Mouse (Mus musculus) MEL (cell line): ENCODE measurements around the gene Prtn3. TPM values are rescaled to one million over a fixed set of nuclear protein-coding genes. Genes with fewer than 3 reads are reported as not detected.

ENCODE experiments used
- DNase-seq: peaks from one replicate; pipeline ENCODE4 v3.0.0; 2011; ENCODE audit warnings: low read depth, low spot score
- H3K27ac ChIP-seq: 2 replicates; pipeline ENCODE4 v1.5.1; 2012; ENCODE audit warnings: low read depth, mild to moderate bottlenecking, control low read depth, low read length, moderate library complexity; ENCODE audit not compliant: control insufficient read depth
- H3K27me3 ChIP-seq, 2 experiments: fragments of 150-350 bp in 1 of 2; sonication (generic) in 1 of 2; 2 replicates each; pipeline ENCODE4 v1.6.1; 2012; ENCODE audit warnings: low read length in 2 of 2, mild to moderate bottlenecking in 2 of 2, improper control_type of control experiment in 1 of 2, moderate library complexity in 1 of 2; ENCODE audit not compliant: insufficient read depth in 2 of 2, control insufficient read depth in 1 of 2
- H3K36me3 ChIP-seq, 2 experiments: 2 replicates each; pipeline ENCODE4 v1.6.1; 2012 to 2014; ENCODE audit warnings: low read length in 2 of 2, improper control_type of control experiment in 1 of 2, inconsistent platforms in 1 of 2, mild to moderate bottlenecking in 1 of 2; ENCODE audit not compliant: insufficient read depth in 2 of 2, control insufficient read depth in 1 of 2
- H3K4me1 ChIP-seq, 2 experiments: fragments of 150-350 bp in 1 of 2; sonication (generic) in 1 of 2; 2 replicates each; pipeline ENCODE4 v1.6.1; 2012; ENCODE audit warnings: low read length in 2 of 2, improper control_type of control experiment in 1 of 2, mild to moderate bottlenecking in 1 of 2; ENCODE audit not compliant: insufficient read depth in 2 of 2, control insufficient read depth in 1 of 2
- H3K4me3 ChIP-seq, 2 experiments: fragments of 150-350 bp in 1 of 2; sonication (generic) in 1 of 2; 2 replicates each; pipeline ENCODE4 v1.5.1; 2012; ENCODE audit warnings: low read depth in 2 of 2, low read length in 2 of 2, mild to moderate bottlenecking in 2 of 2, moderate library complexity in 2 of 2, control low read depth in 1 of 2, improper control_type of control experiment in 1 of 2; ENCODE audit not compliant: control insufficient read depth in 1 of 2, insufficient read depth in 1 of 2
- H3K79me2 ChIP-seq: 2 replicates; pipeline ENCODE4 v1.6.1; 2012; ENCODE audit warnings: mild to moderate bottlenecking, low read length, moderate library complexity; ENCODE audit not compliant: control insufficient read depth, poor library complexity, insufficient read depth
- H3K9ac ChIP-seq: 2 replicates; pipeline ENCODE4 v1.6.1; 2012; ENCODE audit warnings: low read depth, mild to moderate bottlenecking, control low read depth, low read length, moderate library complexity; ENCODE audit not compliant: control insufficient read depth, poor library complexity, severe bottlenecking
- H3K9me3 ChIP-seq: fragments of 150-350 bp; sonication (generic); replicated peaks from 2 replicates; pipeline ENCODE4 v1.6.1; 2012; ENCODE audit warnings: mild to moderate bottlenecking, low read length, improper control_type of control experiment, moderate library complexity; ENCODE audit not compliant: insufficient read depth
- BHLHE40 ChIP-seq: IDR thresholded peaks from 2 replicates; pipeline ENCODE4 v1.6.1; 2012; ENCODE audit warnings: low read depth, mild to moderate bottlenecking, inconsistent platforms, low read length, improper control_type of control experiment, borderline replicate concordance
- ELF1 ChIP-seq: IDR thresholded peaks from 2 replicates; pipeline ENCODE4 v1.6.1; 2014; ENCODE audit warnings: low read depth, mild to moderate bottlenecking, inconsistent platforms, low read length, improper control_type of control experiment, moderate library complexity
- GATA1 ChIP-seq: IDR thresholded peaks from 2 replicates; pipeline ENCODE4 v1.6.1; 2011; ENCODE audit warnings: low read depth, low read length, improper control_type of control experiment
- JUND ChIP-seq: IDR thresholded peaks from 2 replicates; pipeline ENCODE4 v1.6.1; 2011; ENCODE audit warnings: low read depth, mild to moderate bottlenecking, improper control_type of control experiment, low read length
- MAX ChIP-seq: IDR thresholded peaks from 2 replicates; pipeline ENCODE4 v1.6.1; 2011; ENCODE audit warnings: low read length, improper control_type of control experiment
- MAZ ChIP-seq: IDR thresholded peaks from 2 replicates; pipeline ENCODE4 v1.6.1; 2012; ENCODE audit warnings: low read depth, mild to moderate bottlenecking, inconsistent platforms, low read length, improper control_type of control experiment
- MEF2A ChIP-seq: IDR thresholded peaks from 2 replicates; pipeline ENCODE4 v1.6.1; 2014; ENCODE audit warnings: low read depth, mild to moderate bottlenecking, inconsistent platforms, low read length, improper control_type of control experiment; ENCODE audit not compliant: poor library complexity, insufficient replicate concordance, severe bottlenecking; ENCODE audit errors: extremely low read depth
- MYB ChIP-seq: IDR thresholded peaks from 2 replicates; pipeline ENCODE4 v1.6.1; 2011; ENCODE audit warnings: mild to moderate bottlenecking, low read depth, low read length, improper control_type of control experiment
- NRF1 ChIP-seq: IDR thresholded peaks from 2 replicates; pipeline ENCODE4 v1.6.1; 2014; ENCODE audit warnings: low read depth, mild to moderate bottlenecking, inconsistent platforms, low read length, improper control_type of control experiment, moderate library complexity; ENCODE audit not compliant: poor library complexity, insufficient read depth, severe bottlenecking
- POLR2A ChIP-seq, 2 experiments: IDR thresholded peaks; 2 replicates each; pipeline ENCODE4 v1.6.1; 2011 to 2012; ENCODE audit warnings: low read length in 2 of 2, mild to moderate bottlenecking in 2 of 2, control low read depth in 1 of 2, improper control_type of control experiment in 1 of 2, low read depth in 1 of 2, moderate library complexity in 1 of 2; ENCODE audit not compliant: control insufficient read depth in 1 of 2, insufficient read depth in 1 of 2, poor library complexity in 1 of 2
- SIN3A ChIP-seq: IDR thresholded peaks from 2 replicates; pipeline ENCODE4 v1.6.1; 2012; ENCODE audit warnings: low read length, improper control_type of control experiment, inconsistent platforms
- SMC3 ChIP-seq: IDR thresholded peaks from 2 replicates; pipeline ENCODE4 v1.6.1; 2011; ENCODE audit warnings: low read depth, low read length, improper control_type of control experiment
- ZC3H11A ChIP-seq: IDR thresholded peaks from 2 replicates; pipeline ENCODE4 v1.6.1; 2012; ENCODE audit warnings: low read depth, mild to moderate bottlenecking, inconsistent platforms, low read length, improper control_type of control experiment
- polyA plus RNA-seq, 2 experiments: library from polyadenylated mRNA; stranded (reverse) in 1 of 2; unstranded in 1 of 2; fragments of >175 nt in 1 of 2; fragments of >200 nt in 1 of 2; gene quantifications; 2 replicates each; pipeline versions ENCODE4 v1.2.1 to v1.2.4; 2012; ENCODE audit warnings: low replicate concordance in 2 of 2, low read depth in 1 of 2; ENCODE audit not compliant: insufficient read length in 2 of 2, insufficient read depth in 1 of 2, missing spikeins in 1 of 2
- total RNA-seq: library from RNA; depleted of rRNA; stranded (reverse); fragments of 300-350 nt; gene quantifications from 2 replicates; pipeline ENCODE4 v1.2.3, GENCODE M21; 2012

Prtn3 gene
- total and polyA plus RNA-seq, 3 experiments: 11.2 to 31.5 TPM; not detected in 1

DNA sequence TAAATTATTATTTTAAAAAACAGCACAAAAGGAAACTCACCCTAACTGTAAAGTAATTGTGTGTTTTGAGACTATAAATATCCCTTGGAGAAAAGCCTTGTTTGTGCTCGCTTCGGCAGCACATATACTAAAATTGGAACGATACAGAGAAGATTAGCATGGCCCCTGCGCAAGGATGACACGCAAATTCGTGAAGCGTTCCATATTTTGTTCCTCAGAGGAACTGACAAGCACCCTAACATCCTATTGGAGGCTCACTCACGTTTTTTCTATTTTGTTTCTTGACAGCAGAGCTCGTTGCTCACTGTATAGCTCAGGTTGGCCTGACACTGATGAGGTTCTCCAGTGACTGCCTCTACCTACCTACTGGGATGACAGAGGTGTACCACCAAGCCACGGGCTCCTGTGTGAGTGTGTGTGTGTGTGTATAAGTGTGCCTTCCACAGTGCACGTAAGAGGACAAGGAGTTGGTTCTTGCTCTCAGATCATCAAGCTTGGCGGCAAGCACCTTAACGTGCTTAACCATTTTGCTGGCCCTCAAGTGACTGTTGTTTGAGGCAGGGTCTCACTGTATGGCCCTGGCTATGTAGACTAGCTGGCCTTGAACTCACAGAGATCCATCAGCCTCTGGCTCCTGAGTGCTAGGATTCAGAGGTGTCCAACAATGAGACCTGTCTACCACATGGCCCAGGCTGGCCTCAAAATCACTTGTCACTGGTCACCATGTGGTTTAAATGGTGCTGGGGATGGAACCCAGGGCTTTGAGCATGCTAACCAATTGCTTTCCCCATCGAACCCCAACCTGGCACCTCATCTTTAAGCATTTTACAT lies 35.0 kb downstream of the Prtn3 start (continued):
- TF ChIP-seq ELF1 (peak; percentile 62; the same call in 1 of the 2 replicates), SMC3 (no peak), POLR2A (IDR thresholded peaks at IDR 0.05; ENCODE audit: control insufficient read depth in 1 of 2, insufficient read depth in 1 of 2, low read depth in 1 of 2, low read length in 2 of 2, poor library complexity in 1 of 2) (peak in 1 of 2 experiments; percentile 79; a peak in 3 of 4 replicates), MAZ (no peak), ZC3H11A (no peak), MYB (no peak), SIN3A (0 out of 2 replicates have a peak, but pooled peaks have one; percentile 28), GATA1 (no peak), MAX (no peak), JUND (no peak), BHLHE40 (no peak)

DNA sequence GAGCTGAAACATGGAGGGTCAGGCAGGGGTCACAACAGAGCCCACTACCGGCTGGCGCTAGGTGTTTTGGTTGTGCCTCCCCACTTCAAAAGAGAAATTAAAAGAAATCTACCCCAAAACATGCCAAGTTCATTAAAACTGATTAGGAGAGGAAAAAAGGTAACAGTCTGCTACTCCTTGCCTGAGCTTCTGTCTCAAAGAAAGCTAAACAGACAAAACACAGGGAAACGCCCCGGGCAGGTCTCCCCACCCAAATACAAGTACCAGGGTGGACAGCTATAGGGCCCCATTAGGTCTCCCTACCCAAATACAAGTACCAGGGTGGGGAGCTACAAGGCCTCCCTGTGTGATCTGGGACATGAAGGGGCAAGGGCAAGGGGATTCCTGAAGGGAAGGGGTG lies 36.3 kb downstream of the Prtn3 start, which contains the start of gene Gm26602:
Gene Gm26602, plus strand, starts transcription at position 301 of the 400 bp plus-strand sequence.
- Histone ChIP-seq H3K79me2 (peaks cover 3% of the 10 kb centered on the region), H3K27ac (no peak within 1 kb of the TSS), H3K9ac (no peak within 1 kb of the TSS; the same call in 1 of the 2 replicates), H3K4me3 (no peak within 1 kb of the TSS), H3K27me3 (no peaks in the 10 kb centered on the region), H3K4me1 (peaks cover 6 to 23% of the 10 kb centered on the region in 2 experiments), H3K9me3 (no peaks in the 10 kb centered on the region), H3K36me3 (peaks cover 0 to 7% of the 10 kb centered on the region in 2 experiments; a peak in 2 of 4 replicates)
- no peak for DNase-seq
- TF ChIP-seq SIN3A: no peak

DNA sequence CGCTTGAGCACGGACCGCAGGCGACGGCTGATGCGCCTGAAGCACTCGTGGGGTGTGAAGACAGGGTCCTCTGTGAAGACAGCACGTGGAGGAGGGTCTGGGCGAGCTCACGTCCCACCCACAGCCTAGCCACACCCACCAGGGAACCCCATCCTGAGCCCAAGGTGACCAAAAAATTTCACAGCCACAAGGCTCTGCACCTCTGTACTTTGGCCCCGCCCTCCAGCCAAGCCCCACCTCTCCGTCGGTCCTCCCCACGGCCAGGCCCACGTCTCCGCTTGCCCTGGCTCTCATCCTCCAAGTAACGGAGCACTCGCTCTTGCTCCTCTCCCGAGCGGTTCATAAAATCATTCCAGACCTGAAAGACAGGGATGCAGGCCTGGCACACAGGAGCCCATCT lies 38.1 kb downstream of the Prtn3 start:
- Histone ChIP-seq H3K79me2 (peaks cover 13% of the 10 kb centered on the region), H3K36me3 (peaks cover 0 to 7% of the 10 kb centered on the region in 2 experiments; a peak in 2 of 4 replicates), H3K4me3 (no peak overlapping the region), H3K4me1 (peaks cover 12 to 28% of the 10 kb centered on the region in 2 experiments), H3K27me3 (no peaks in the 10 kb centered on the region), H3K9me3 (no peaks in the 10 kb centered on the region), H3K9ac (no peak overlapping the region), H3K27ac (no peak overlapping the region)
- DNase-seq: no peak
- TF ChIP-seq MEF2A (no peak), NRF1 (no peak)
